Mouse (Mus musculus): ENCODE results near the gene Trim43c.
"Not testable (repeated sequence)": the region's sequence is repeated elsewhere in the genome, so short reads cannot be mapped to it uniquely, and the experiment has no call there.

Trim43c gene

GRCm38 (mm10) chr9:88838864-88839263 is at the start of gene Trim43c:
Trim43c (plus strand) TSS chr9:88839164.
- not testable (repeated sequence) for DNase-seq (ENCODE audit: low read depth, low spot score)

- DNase-seq (ENCODE audit: low read depth, low spot score), result not testable (repeated sequence)
Observed at GRCm38 (mm10) chr9:88853072-88853471, 14.1 kb downstream of the Trim43c start.

GRCm38 (mm10) chr9:88858566-88859492 is 19.9 kb downstream of the Trim43c start:
- DNase-seq (ENCODE audit: low read depth, low spot score), result peak; percentile 94

Measured in A20 (cell line).